Mouse (Mus musculus) MEL (cell line): ENCODE results near the gene Gm18336.
"Not testable (repeated sequence)": the region's sequence is repeated elsewhere in the genome, so short reads cannot be mapped to it uniquely, and the experiment has no call there.

Experiments
- CTCF ChIP-seq, 3 experiments: IDR thresholded peaks in 2 of 3; conservative IDR thresholded peaks in 1 of 3; 2 replicates each; pipeline ENCODE4 v1.5.1; 2011 to 2012; ENCODE audit warnings: low read length in 3 of 3, low read depth in 2 of 3, mild to moderate bottlenecking in 2 of 3, improper control_type of control experiment in 1 of 3, inconsistent platforms in 1 of 3, mixed read lengths in 1 of 3, moderate library complexity in 1 of 3; ENCODE audit not compliant: control insufficient read depth in 1 of 3, insufficient read depth in 1 of 3, poor library complexity in 1 of 3, severe bottlenecking in 1 of 3
- E2F4 ChIP-seq: IDR thresholded peaks from 2 replicates; pipeline ENCODE4 v1.6.1; 2011; ENCODE audit warnings: low read depth, low read length, improper control_type of control experiment, borderline replicate concordance
- EP300 ChIP-seq, 2 experiments: IDR thresholded peaks; 2 replicates each; pipeline ENCODE4 v1.6.1; 2011; ENCODE audit warnings: improper control_type of control experiment in 2 of 2, low read length in 2 of 2, low read depth in 1 of 2, mild to moderate bottlenecking in 1 of 2
- HCFC1 ChIP-seq: IDR thresholded peaks from 2 replicates; pipeline ENCODE4 v1.6.1; 2012; ENCODE audit warnings: low read depth, mild to moderate bottlenecking, inconsistent platforms, low read length, improper control_type of control experiment, moderate library complexity
- JUND ChIP-seq: IDR thresholded peaks from 2 replicates; pipeline ENCODE4 v1.6.1; 2011; ENCODE audit warnings: low read depth, mild to moderate bottlenecking, improper control_type of control experiment, low read length
- KAT2A ChIP-seq: conservative IDR thresholded peaks from 2 replicates; pipeline ENCODE4 v1.6.1; 2012; ENCODE audit warnings: low read depth, low read length, improper control_type of control experiment, inconsistent platforms
- MAX ChIP-seq: IDR thresholded peaks from 2 replicates; pipeline ENCODE4 v1.6.1; 2011; ENCODE audit warnings: low read length, improper control_type of control experiment
- POLR2A ChIP-seq, 2 experiments: IDR thresholded peaks; 2 replicates each; pipeline ENCODE4 v1.6.1; 2011 to 2012; ENCODE audit warnings: low read length in 2 of 2, mild to moderate bottlenecking in 2 of 2, control low read depth in 1 of 2, improper control_type of control experiment in 1 of 2, low read depth in 1 of 2, moderate library complexity in 1 of 2; ENCODE audit not compliant: control insufficient read depth in 1 of 2, insufficient read depth in 1 of 2, poor library complexity in 1 of 2
- RAD21 ChIP-seq: IDR thresholded peaks from 2 replicates; pipeline ENCODE4 v1.6.1; 2011; ENCODE audit warnings: mild to moderate bottlenecking, low read depth, low read length, improper control_type of control experiment
- RCOR1 ChIP-seq: IDR thresholded peaks from 2 replicates; pipeline ENCODE4 v1.6.1; 2012; ENCODE audit warnings: low read depth, mild to moderate bottlenecking, inconsistent platforms, low read length, improper control_type of control experiment
- USF2 ChIP-seq, 2 experiments: IDR thresholded peaks; 2 replicates each; pipeline ENCODE4 v1.6.1; 2011 to 2012; ENCODE audit warnings: improper control_type of control experiment in 2 of 2, low read length in 2 of 2, borderline replicate concordance in 1 of 2, inconsistent platforms in 1 of 2, low read depth in 1 of 2, mild to moderate bottlenecking in 1 of 2; ENCODE audit not compliant: insufficient read depth in 1 of 2

DNA sequence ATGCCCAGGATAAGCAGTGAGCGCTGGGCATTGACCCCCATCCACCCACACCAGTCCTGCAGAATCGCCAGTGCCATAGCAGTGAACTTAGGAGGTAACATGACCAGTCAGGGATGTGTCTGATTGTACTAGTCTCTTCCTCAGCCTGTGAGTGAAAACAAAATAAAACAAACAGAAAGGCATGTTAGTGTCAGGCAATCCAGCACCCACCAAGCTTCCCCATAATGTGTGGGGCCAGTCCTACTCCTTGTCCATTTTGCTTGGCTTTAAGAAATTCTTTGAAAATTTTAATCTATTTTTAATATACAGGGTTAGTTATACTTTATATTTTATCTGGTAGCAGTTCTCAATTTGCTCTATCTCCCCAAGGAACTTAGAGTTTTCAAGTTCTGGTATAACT, at the start of gene Gm18336:
- TF ChIP-seq CTCF (IDR thresholded peaks at IDR 0.05 in 2 of 3, conservative IDR thresholded peaks at IDR 0.05 in 1 of 3; ENCODE audit: control insufficient read depth in 1 of 3, insufficient read depth in 1 of 3, low read depth in 2 of 3, low read length in 3 of 3, poor library complexity in 1 of 3, severe bottlenecking in 1 of 3); RCOR1; POLR2A (IDR thresholded peaks at IDR 0.05; ENCODE audit: control insufficient read depth in 1 of 2, insufficient read depth in 1 of 2, low read depth in 1 of 2, low read length in 2 of 2, poor library complexity in 1 of 2); USF2 (IDR thresholded peaks at IDR 0.05; ENCODE audit: borderline replicate concordance in 1 of 2, insufficient read depth in 1 of 2, low read depth in 1 of 2, low read length in 2 of 2); KAT2A; RAD21; HCFC1; EP300 (IDR thresholded peaks at IDR 0.05; ENCODE audit: low read depth in 1 of 2, low read length in 2 of 2); JUND; MAX; E2F4: not testable (repeated sequence)
